Mouse (Mus musculus): ENCODE data around the gene Litaf.

DNA sequence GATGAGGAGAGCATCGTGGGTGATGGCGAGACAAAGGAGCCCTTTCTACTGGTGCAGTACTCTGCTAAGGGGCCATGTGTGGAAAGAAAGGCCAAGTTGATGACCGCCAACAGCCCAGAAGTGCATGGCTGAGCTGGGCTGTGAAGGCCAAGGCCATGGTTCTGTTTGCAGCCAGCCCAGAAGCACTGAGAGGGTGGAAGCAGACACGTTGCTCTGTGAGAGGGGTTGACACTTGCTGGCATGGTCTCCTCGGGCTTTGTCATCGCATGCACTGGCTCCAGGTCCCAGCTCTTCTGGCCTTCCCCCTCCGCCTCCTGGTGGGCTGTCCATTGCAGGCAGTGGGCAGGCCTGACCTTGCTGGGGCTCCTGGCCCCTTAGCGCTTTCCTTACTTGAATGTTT, 6.5 kb upstream of the Litaf start:
- TF ChIP-seq CTCF (IDR thresholded peaks at IDR 0.05 in 2 of 3, conservative IDR thresholded peaks at IDR 0.05 in 1 of 3; ENCODE audit: control insufficient read depth in 1 of 3, insufficient read depth in 1 of 3, low read depth in 2 of 3, low read length in 3 of 3, poor library complexity in 1 of 3, severe bottlenecking in 1 of 3) = no peak
- TF ChIP-seq USF2 (IDR thresholded peaks at IDR 0.05; ENCODE audit: borderline replicate concordance in 1 of 2, insufficient read depth in 1 of 2, low read depth in 1 of 2, low read length in 2 of 2) = no peak
- no peak for TF ChIP-seq EP300 (IDR thresholded peaks at IDR 0.05; ENCODE audit: low read depth in 1 of 2, low read length in 2 of 2)
- no peak for TF ChIP-seq POLR2A (IDR thresholded peaks at IDR 0.05; ENCODE audit: control insufficient read depth in 1 of 2, insufficient read depth in 1 of 2, low read depth in 1 of 2, low read length in 2 of 2, poor library complexity in 1 of 2)
- no peak for TF ChIP-seq POLR2AphosphoS2 (IDR thresholded peaks at IDR 0.05; ENCODE audit: low read length)
- TF ChIP-seq HCFC1 (IDR thresholded peaks at IDR 0.05; ENCODE audit: low read depth, low read length) = no peak
- no peak for TF ChIP-seq GATA1 (IDR thresholded peaks at IDR 0.05; ENCODE audit: low read depth, low read length)
- TF ChIP-seq ZNF384 (IDR thresholded peaks at IDR 0.05; ENCODE audit: low read depth, low read length) = no peak
- no peak for TF ChIP-seq MAFK (IDR thresholded peaks at IDR 0.05; ENCODE audit: borderline replicate concordance, low read depth, low read length)
- no peak for TF ChIP-seq SMC3 (IDR thresholded peaks at IDR 0.05; ENCODE audit: low read depth, low read length)
- TF ChIP-seq TBP (IDR thresholded peaks at IDR 0.05; ENCODE audit: low read depth, low read length) = no peak
- TF ChIP-seq MAX (IDR thresholded peaks at IDR 0.05; ENCODE audit: low read length) = no peak
- TF ChIP-seq POLR2AphosphoS5 (IDR thresholded peaks at IDR 0.05; ENCODE audit: borderline replicate concordance, low read depth, low read length) = no peak
- TF ChIP-seq JUND (IDR thresholded peaks at IDR 0.05; ENCODE audit: low read depth, low read length) = no peak

All from MEL (cell line).